Mouse (Mus musculus): Measurements from ENCODE around the gene Sgcd. TPM values are rescaled to one million over a fixed set of nuclear protein-coding genes. Genes with fewer than 3 reads are reported as not detected.

Sgcd gene
- polyA plus RNA-seq, 1 experiment from 2014 or later = 0.23 TPM

DNA sequence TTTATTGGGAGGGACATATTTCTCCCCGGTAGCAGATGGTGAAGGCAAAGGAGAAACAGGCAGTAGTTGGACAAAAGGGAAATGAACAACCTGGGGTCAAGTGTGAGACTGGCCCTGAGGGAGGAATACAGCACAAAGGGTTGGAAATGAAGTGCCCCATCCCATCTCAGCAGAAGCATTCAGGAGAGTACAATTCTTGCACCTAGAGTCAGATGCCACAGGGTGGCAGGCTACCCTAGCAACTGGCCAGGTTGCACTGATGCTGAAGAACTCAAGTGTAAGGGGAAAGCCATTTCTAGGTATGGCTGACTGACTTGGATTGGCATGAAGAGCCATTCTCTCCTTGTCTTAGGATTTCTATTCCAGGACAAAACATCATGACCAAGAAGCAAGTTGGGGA lies 1124.0 kb downstream of the Sgcd start:
- no peaks in the 10 kb centered on the region for H3K9me3 ChIP-seq (replicated peaks)
- no peak overlapping the region for H3K27ac ChIP-seq
- no peak for ATAC-seq
- no peak overlapping the region for H3K9ac ChIP-seq
- no peaks in the 10 kb centered on the region for H3K4me1 ChIP-seq
- no peak overlapping the region for H3K4me3 ChIP-seq
- 76% methylated on average over 1 of the region's 1 CpGs for WGBS (ENCODE audit: insufficient replicate concordance)
- H3K4me2 ChIP-seq = no peak overlapping the region
- H3K36me3 ChIP-seq = no peaks in the 10 kb centered on the region
- H3K27me3 ChIP-seq (replicated peaks) = no peaks in the 10 kb centered on the region

- Histone ChIP-seq H3K9me3 (replicated peaks) (no peaks in the 10 kb centered on the region), H3K4me2 (no peak overlapping the region), H3K36me3 (no peaks in the 10 kb centered on the region), H3K4me3 (no peak overlapping the region), H3K27me3 (replicated peaks) (no peaks in the 10 kb centered on the region), H3K4me1 (no peaks in the 10 kb centered on the region), H3K9ac (no peak overlapping the region), H3K27ac (no peak overlapping the region)
- WGBS (ENCODE audit: insufficient replicate concordance) = 39% methylated on average over 8 of the region's 8 CpGs
- no peak for ATAC-seq
These were observed 1140.4 kb downstream of the Sgcd start for GRCm38 (mm10) chr11:46848221-46848971.

- Histone ChIP-seq H3K9me3 (replicated peaks) (no peaks in the 10 kb centered on the region), H3K4me1 (no peaks in the 10 kb centered on the region), H3K36me3 (no peaks in the 10 kb centered on the region), H3K27me3 (replicated peaks) (no peaks in the 10 kb centered on the region), H3K4me2 (no peak overlapping the region), H3K9ac (no peak overlapping the region), H3K4me3 (no peak overlapping the region), H3K27ac (no peak overlapping the region)
- no peak for ATAC-seq
- 29% methylated on average over 3 of the region's 3 CpGs for WGBS (ENCODE audit: insufficient replicate concordance)
These were observed 1140.9 kb downstream of the Sgcd start for GRCm38 (mm10) chr11:46847827-46848220.

DNA sequence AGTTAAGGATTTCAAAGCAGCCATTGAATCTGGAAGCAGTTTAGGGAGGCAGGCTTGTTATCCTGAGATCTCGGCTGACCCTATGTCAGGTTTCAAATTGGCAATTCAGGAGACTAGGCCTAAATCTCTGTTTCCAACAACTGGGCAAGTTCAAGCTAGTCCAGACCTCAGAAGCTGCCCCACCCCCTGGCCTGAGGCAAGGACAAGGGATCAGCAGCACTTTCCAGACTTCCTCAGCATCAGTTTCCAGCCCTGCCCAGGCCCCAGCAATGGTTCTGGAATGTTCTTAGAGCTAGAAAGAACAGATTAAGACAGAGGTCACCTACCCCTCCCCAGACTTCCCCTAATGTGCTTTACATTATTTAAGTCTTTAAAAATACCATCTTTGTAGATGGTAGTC lies 1142.1 kb downstream of the Sgcd start:
- Histone ChIP-seq H3K9me3 (replicated peaks) (no peaks in the 10 kb centered on the region), H3K27me3 (replicated peaks) (no peaks in the 10 kb centered on the region), H3K36me3 (no peaks in the 10 kb centered on the region), H3K4me3 (no peak overlapping the region), H3K4me2 (no peak overlapping the region), H3K4me1 (no peaks in the 10 kb centered on the region), H3K9ac (no peak overlapping the region), H3K27ac (no peak overlapping the region)
- 58% methylated on average over 1 of the region's 1 CpGs for WGBS (ENCODE audit: insufficient replicate concordance)
- ATAC-seq = no peak
